Mouse (Mus musculus): ENCODE results near the gene Ahnak2. TPM values are rescaled to one million over a fixed set of nuclear protein-coding genes. Genes with fewer than 3 reads are reported as not detected.

Ahnak2 gene
- polyA plus RNA-seq, 1 experiment from 2014 or later = 1.8 TPM

- 58% methylated on average over 8 of the region's 8 CpGs for WGBS
- no peak overlapping the region for H3K9ac ChIP-seq
These were observed 11.4 kb downstream of the Ahnak2 start for GRCm38 (mm10) chr12:112791026-112791425.

GRCm38 (mm10) chr12:112774481-112774880 lies 28.0 kb downstream of the Ahnak2 start:
- Histone ChIP-seq H3K4me1 (no peaks in the 10 kb centered on the region), H3K4me3 (replicated peaks) (no peak overlapping the region), H3K27me3 (no peaks in the 10 kb centered on the region), H3K4me2 (no peak overlapping the region), H3K9ac (no peak overlapping the region), H3K9me3 (replicated peaks) (0 out of 2 replicates have a peak, but pooled peaks cover 3% of the 10 kb centered on the region), H3K36me3 (no peaks in the 10 kb centered on the region), H3K27ac (no peak overlapping the region)
- no peak for ATAC-seq (replicated peaks; ENCODE audit: low FRiP score)
- WGBS = 90% methylated on average over 10 of the region's 10 CpGs

More at GRCm38 (mm10) chr12:112791026-112791425, 11.4 kb downstream of the Ahnak2 start:
- H3K4me2 ChIP-seq = no peak overlapping the region
- no peaks in the 10 kb centered on the region for H3K36me3 ChIP-seq
- ATAC-seq (replicated peaks; ENCODE audit: low FRiP score) = no peak
- no peak overlapping the region for H3K27ac ChIP-seq
- H3K9me3 ChIP-seq (replicated peaks) = no peaks in the 10 kb centered on the region
- H3K4me1 ChIP-seq = peaks cover 22% of the 10 kb centered on the region
- H3K27me3 ChIP-seq = no peaks in the 10 kb centered on the region
- H3K4me3 ChIP-seq (replicated peaks) = no peak overlapping the region

- Histone ChIP-seq H3K36me3 (no peaks in the 10 kb centered on the region), H3K4me1 (no peaks in the 10 kb centered on the region), H3K9me3 (replicated peaks) (0 out of 2 replicates have a peak, but pooled peaks cover 3% of the 10 kb centered on the region), H3K4me2 (no peak overlapping the region), H3K9ac (no peak overlapping the region), H3K4me3 (replicated peaks) (no peak overlapping the region), H3K27me3 (no peaks in the 10 kb centered on the region), H3K27ac (no peak overlapping the region)
- WGBS = 75% methylated on average over 6 of the region's 6 CpGs
- no peak for ATAC-seq (replicated peaks; ENCODE audit: low FRiP score)
These were observed 28.4 kb downstream of the Ahnak2 start for GRCm38 (mm10) chr12:112774026-112774425.

- WGBS = 50% methylated on average over 9 of the region's 9 CpGs
- Histone ChIP-seq H3K36me3 (no peaks in the 10 kb centered on the region), H3K4me3 (replicated peaks) (no peak overlapping the region), H3K9ac (no peak overlapping the region), H3K9me3 (replicated peaks) (0 out of 2 replicates have a peak, but pooled peaks cover 3% of the 10 kb centered on the region), H3K4me1 (no peaks in the 10 kb centered on the region), H3K27me3 (no peaks in the 10 kb centered on the region), H3K4me2 (no peak overlapping the region), H3K27ac (no peak overlapping the region)
- no peak for ATAC-seq (replicated peaks; ENCODE audit: low FRiP score)
These were observed 29.1 kb downstream of the Ahnak2 start for GRCm38 (mm10) chr12:112773366-112773765.

- 0 out of 2 replicates have a peak, but pooled peaks cover 3% of the 10 kb centered on the region for H3K9me3 ChIP-seq (replicated peaks)
- H3K4me2 ChIP-seq = no peak overlapping the region
- H3K9ac ChIP-seq = no peak overlapping the region
- 91% methylated on average over 14 of the region's 14 CpGs for WGBS
- no peak overlapping the region for H3K4me3 ChIP-seq (replicated peaks)
- no peaks in the 10 kb centered on the region for H3K36me3 ChIP-seq
- ATAC-seq (replicated peaks; ENCODE audit: low FRiP score) = no peak
- H3K27ac ChIP-seq = no peak overlapping the region
- no peaks in the 10 kb centered on the region for H3K27me3 ChIP-seq
- no peaks in the 10 kb centered on the region for H3K4me1 ChIP-seq
These were observed 30.2 kb downstream of the Ahnak2 start for GRCm38 (mm10) chr12:112772306-112772705.

- no peak overlapping the region for H3K4me2 ChIP-seq
- no peaks in the 10 kb centered on the region for H3K27me3 ChIP-seq
- no peaks in the 10 kb centered on the region for H3K36me3 ChIP-seq
- H3K9me3 ChIP-seq (replicated peaks) = no peaks in the 10 kb centered on the region
- H3K4me1 ChIP-seq = no peaks in the 10 kb centered on the region
- no peak overlapping the region for H3K27ac ChIP-seq
- H3K4me3 ChIP-seq (replicated peaks) = no peak overlapping the region
- no peak for ATAC-seq (replicated peaks; ENCODE audit: low FRiP score)
- 79% methylated on average over 4 of the region's 4 CpGs for WGBS
- no peak overlapping the region for H3K9ac ChIP-seq
These were observed 32.1 kb downstream of the Ahnak2 start for GRCm38 (mm10) chr12:112770396-112770795.

- Histone ChIP-seq H3K9me3 (replicated peaks) (no peaks in the 10 kb centered on the region), H3K4me1 (no peaks in the 10 kb centered on the region), H3K27ac (no peak overlapping the region), H3K4me2 (no peak overlapping the region), H3K36me3 (no peaks in the 10 kb centered on the region), H3K4me3 (replicated peaks) (no peak overlapping the region), H3K9ac (no peak overlapping the region), H3K27me3 (no peaks in the 10 kb centered on the region)
- WGBS = 93% methylated on average over 2 of the region's 2 CpGs
- ATAC-seq (replicated peaks; ENCODE audit: low FRiP score) = no peak
These were observed 32.7 kb downstream of the Ahnak2 start for GRCm38 (mm10) chr12:112769751-112770150.

- H3K27me3 ChIP-seq = no peaks in the 10 kb centered on the region
- no peaks in the 10 kb centered on the region for H3K36me3 ChIP-seq
- H3K9me3 ChIP-seq (replicated peaks) = no peaks in the 10 kb centered on the region
- H3K4me1 ChIP-seq = no peaks in the 10 kb centered on the region
- H3K4me2 ChIP-seq = no peak overlapping the region
- 84% methylated on average over 6 of the region's 6 CpGs for WGBS
- no peak overlapping the region for H3K27ac ChIP-seq
- no peak overlapping the region for H3K9ac ChIP-seq
- H3K4me3 ChIP-seq (replicated peaks) = no peak overlapping the region
- ATAC-seq (replicated peaks; ENCODE audit: low FRiP score) = no peak
These were observed 33.4 kb downstream of the Ahnak2 start for GRCm38 (mm10) chr12:112769031-112769430.

GRCm38 (mm10) chr12:112768166-112768565 lies 34.3 kb downstream of the Ahnak2 start:
- Histone ChIP-seq H3K4me2 (no peak overlapping the region), H3K9me3 (replicated peaks) (no peaks in the 10 kb centered on the region), H3K4me3 (replicated peaks) (no peak overlapping the region), H3K9ac (no peak overlapping the region), H3K27ac (no peak overlapping the region), H3K4me1 (no peaks in the 10 kb centered on the region), H3K27me3 (no peaks in the 10 kb centered on the region), H3K36me3 (no peaks in the 10 kb centered on the region)
- ATAC-seq (replicated peaks; ENCODE audit: low FRiP score) = no peak
- 84% methylated on average over 8 of the region's 8 CpGs for WGBS

GRCm38 (mm10) chr12:112767036-112767890 lies 35.2 kb downstream of the Ahnak2 start:
- no peak for ATAC-seq (replicated peaks; ENCODE audit: low FRiP score)
- H3K36me3 ChIP-seq = no peaks in the 10 kb centered on the region
- WGBS = 90% methylated on average over 16 of the region's 16 CpGs
- H3K4me2 ChIP-seq = no peak overlapping the region
- no peak overlapping the region for H3K9ac ChIP-seq
- no peaks in the 10 kb centered on the region for H3K9me3 ChIP-seq (replicated peaks)
- H3K4me3 ChIP-seq (replicated peaks) = no peak overlapping the region
- no peak overlapping the region for H3K27ac ChIP-seq
- H3K4me1 ChIP-seq = no peaks in the 10 kb centered on the region
- no peaks in the 10 kb centered on the region for H3K27me3 ChIP-seq

GRCm38 (mm10) chr12:112766586-112766985 lies 35.9 kb downstream of the Ahnak2 start:
- Histone ChIP-seq H3K9me3 (replicated peaks) (no peaks in the 10 kb centered on the region), H3K4me1 (no peaks in the 10 kb centered on the region), H3K27ac (no peak overlapping the region), H3K27me3 (no peaks in the 10 kb centered on the region), H3K4me2 (no peak overlapping the region), H3K36me3 (no peaks in the 10 kb centered on the region), H3K4me3 (replicated peaks) (no peak overlapping the region), H3K9ac (no peak overlapping the region)
- 93% methylated on average over 7 of the region's 7 CpGs for WGBS
- ATAC-seq (replicated peaks; ENCODE audit: low FRiP score) = no peak

GRCm38 (mm10) chr12:112764991-112765390 lies 37.5 kb downstream of the Ahnak2 start:
- no peak overlapping the region for H3K9ac ChIP-seq
- WGBS = 92% methylated on average over 7 of the region's 7 CpGs
- no peaks in the 10 kb centered on the region for H3K27me3 ChIP-seq
- H3K36me3 ChIP-seq = no peaks in the 10 kb centered on the region
- H3K4me3 ChIP-seq (replicated peaks) = no peak overlapping the region
- H3K4me2 ChIP-seq = no peak overlapping the region
- H3K4me1 ChIP-seq = 0 out of 2 replicates have a peak, but pooled peaks cover 3% of the 10 kb centered on the region
- H3K27ac ChIP-seq = no peak overlapping the region
- H3K9me3 ChIP-seq (replicated peaks) = no peaks in the 10 kb centered on the region
- ATAC-seq (replicated peaks; ENCODE audit: low FRiP score) = no peak
